In genomic region chr14:47723035-47723434, GRCm38 (mm10) we compare ENCODE assay signal across 17 mouse cellular contexts.
"Had no signal": no experiment of that assay in that cellular context is flagged by ENCODE, and none has a peak within 500 bp of the region (broad histone marks: within the 10 kb centered on the region; RNA-seq: fewer than 3 reads in every experiment).

No protein-coding gene starts in this region.

- H3K27ac ChIP-seq: neural tube, embryonic 12.5 days; neural tube, embryonic 13.5 days; neural tube, embryonic 15.5 days; stomach, embryonic 15.5 days; stomach, postnatal 0 days had no signal

- H3K4me1 ChIP-seq: neural tube, embryonic 12.5 days; neural tube, embryonic 13.5 days; neural tube, embryonic 15.5 days; stomach, embryonic 15.5 days had no signal

- H3K4me2 ChIP-seq: neural tube, embryonic 12.5 days; neural tube, embryonic 13.5 days; neural tube, embryonic 15.5 days; stomach, embryonic 15.5 days had no signal

- H3K9ac ChIP-seq: neural tube, embryonic 12.5 days; neural tube, embryonic 13.5 days; neural tube, embryonic 15.5 days; stomach, embryonic 15.5 days had no signal

- H3K9me3 ChIP-seq: neural tube, embryonic 12.5 days; neural tube, embryonic 13.5 days; neural tube, embryonic 15.5 days; stomach, embryonic 15.5 days had no signal

- DNase-seq: retina, postnatal 1 day; right cerebral cortex, adult 18-20 months; right cerebral cortex, postnatal 14 days; right cerebral cortex, postnatal 25 days; right cerebral cortex, postnatal 4 days; spleen, adult 18-20 months; thymus, adult 18-20 months; thymus, adult 2 months; thymus, postnatal 14 days; thymus, postnatal 25 days; thymus, postnatal 36 days; thymus, postnatal 4 days had no signal

- H3K27me3 ChIP-seq: neural tube, embryonic 12.5 days; neural tube, embryonic 13.5 days; neural tube, embryonic 15.5 days; stomach, embryonic 15.5 days had no signal

- H3K4me3 ChIP-seq: neural tube, embryonic 12.5 days; neural tube, embryonic 13.5 days; neural tube, embryonic 15.5 days; stomach, embryonic 15.5 days had no signal
